Mouse (Mus musculus): ENCODE results near the gene Pum3. TPM values are rescaled to one million over a fixed set of nuclear protein-coding genes. Genes with fewer than 3 reads are reported as not detected.
A peak's percentile ranks its signal among the peaks of the same experiment; 100 is the strongest.

Pum3 gene
- polyA plus RNA-seq, 1 experiment = 28.8 TPM

GRCm38 (mm10) chr19:27379712-27380401 is 49.8 kb downstream of the Pum3 start:
- Histone ChIP-seq H3K79me2 (ENCODE audit: control insufficient read depth, insufficient read depth) (no peaks in the 10 kb centered on the region), H3ac (ENCODE audit: control insufficient read depth, insufficient read length) (no peak overlapping the region), H3K4me2 (ENCODE audit: low read depth) (no peak overlapping the region), H3K27me3 (ENCODE audit: control insufficient read depth, insufficient read depth, insufficient read length) (no peaks in the 10 kb centered on the region), H3K4me3 (no peak overlapping the region), H3K36me3 (ENCODE audit: control insufficient read depth, insufficient read depth) (no peaks in the 10 kb centered on the region)
- TF ChIP-seq POLR2A (IDR thresholded peaks at IDR 0.05; ENCODE audit: insufficient read length, low read depth) = no peak
- no peak for TF ChIP-seq MYOD1 (IDR thresholded peaks at IDR 0.05; ENCODE audit: control insufficient read depth in 1 of 3, insufficient read length in 2 of 3, low read depth in 2 of 3)
- TF ChIP-seq CEBPB (IDR thresholded peaks at IDR 0.05; ENCODE audit: insufficient read depth, poor library complexity, severe bottlenecking) = no peak
- TF ChIP-seq REST (IDR thresholded peaks at IDR 0.05; ENCODE audit: insufficient read depth, insufficient read length) = no peak
- TF ChIP-seq MYOG (IDR thresholded peaks at IDR 0.05; ENCODE audit: control insufficient read depth in 1 of 3, insufficient read depth in 1 of 3, insufficient read length in 2 of 3, low read depth in 2 of 3) = no peak
- no peak for TF ChIP-seq TCF3 (IDR thresholded peaks at IDR 0.05; ENCODE audit: insufficient read length, low read depth)
- TF ChIP-seq E2F4 (IDR thresholded peaks at IDR 0.05; ENCODE audit: insufficient read depth) = no peak
- no peak for TF ChIP-seq POLR2AphosphoS2 (IDR thresholded peaks at IDR 0.05; ENCODE audit: insufficient read length, low read depth)
- no peak for TF ChIP-seq SRF (IDR thresholded peaks at IDR 0.05; ENCODE audit: control insufficient read depth, insufficient read length, low read depth)
- TF ChIP-seq TCF12 (IDR thresholded peaks at IDR 0.05; ENCODE audit: insufficient read depth, poor library complexity, severe bottlenecking) = no peak
- no peak for TF ChIP-seq USF1 (IDR thresholded peaks at IDR 0.05; ENCODE audit: low read depth)
- no peak for TF ChIP-seq MAX (IDR thresholded peaks at IDR 0.05; ENCODE audit: low read depth)

- Histone ChIP-seq H3K4me2 (ENCODE audit: low read depth) (no peak overlapping the region), H3K79me2 (ENCODE audit: control insufficient read depth, insufficient read depth) (no peaks in the 10 kb centered on the region), H3K4me3 (no peak overlapping the region), H3K36me3 (ENCODE audit: control insufficient read depth, insufficient read depth) (no peaks in the 10 kb centered on the region), H3K27me3 (ENCODE audit: control insufficient read depth, insufficient read depth, insufficient read length) (no peaks in the 10 kb centered on the region), H3ac (ENCODE audit: control insufficient read depth, insufficient read length) (no peak overlapping the region)
- no peak for TF ChIP-seq POLR2AphosphoS2 (IDR thresholded peaks at IDR 0.05; ENCODE audit: insufficient read length, low read depth)
- TF ChIP-seq MAX (IDR thresholded peaks at IDR 0.05; ENCODE audit: low read depth) = no peak
- TF ChIP-seq E2F4 (IDR thresholded peaks at IDR 0.05; ENCODE audit: insufficient read depth) = no peak
- TF ChIP-seq SRF (IDR thresholded peaks at IDR 0.05; ENCODE audit: control insufficient read depth, insufficient read length, low read depth) = no peak
- no peak for TF ChIP-seq TCF12 (IDR thresholded peaks at IDR 0.05; ENCODE audit: insufficient read depth, poor library complexity, severe bottlenecking)
- TF ChIP-seq MYOD1 (IDR thresholded peaks at IDR 0.05; ENCODE audit: control insufficient read depth in 1 of 3, insufficient read length in 2 of 3, low read depth in 2 of 3) = no peak
- TF ChIP-seq TCF3 (IDR thresholded peaks at IDR 0.05; ENCODE audit: insufficient read length, low read depth) = no peak
- no peak for TF ChIP-seq REST (IDR thresholded peaks at IDR 0.05; ENCODE audit: insufficient read depth, insufficient read length)
- no peak for TF ChIP-seq USF1 (IDR thresholded peaks at IDR 0.05; ENCODE audit: low read depth)
- TF ChIP-seq MYOG (IDR thresholded peaks at IDR 0.05; ENCODE audit: control insufficient read depth in 1 of 3, insufficient read depth in 1 of 3, insufficient read length in 2 of 3, low read depth in 2 of 3) = no peak
- TF ChIP-seq POLR2A (IDR thresholded peaks at IDR 0.05; ENCODE audit: insufficient read length, low read depth) = no peak
- no peak for TF ChIP-seq CEBPB (IDR thresholded peaks at IDR 0.05; ENCODE audit: insufficient read depth, poor library complexity, severe bottlenecking)
These were observed 58.8 kb downstream of the Pum3 start for GRCm38 (mm10) chr19:27370784-27371183.

GRCm38 (mm10) chr19:27370174-27370573 is 59.5 kb downstream of the Pum3 start:
- Histone ChIP-seq H3K79me2 (ENCODE audit: control insufficient read depth, insufficient read depth) (no peaks in the 10 kb centered on the region), H3K27me3 (ENCODE audit: control insufficient read depth, insufficient read depth, insufficient read length) (no peaks in the 10 kb centered on the region), H3K4me2 (ENCODE audit: low read depth) (peak overlapping the region; percentile 53), H3K4me3 (no peak overlapping the region), H3K36me3 (ENCODE audit: control insufficient read depth, insufficient read depth) (no peaks in the 10 kb centered on the region), H3ac (ENCODE audit: control insufficient read depth, insufficient read length) (no peak overlapping the region)
- TF ChIP-seq SRF (IDR thresholded peaks at IDR 0.05; ENCODE audit: control insufficient read depth, insufficient read length, low read depth) = no peak
- no peak for TF ChIP-seq POLR2AphosphoS2 (IDR thresholded peaks at IDR 0.05; ENCODE audit: insufficient read length, low read depth)
- TF ChIP-seq MAX (IDR thresholded peaks at IDR 0.05; ENCODE audit: low read depth) = no peak
- TF ChIP-seq CEBPB (IDR thresholded peaks at IDR 0.05; ENCODE audit: insufficient read depth, poor library complexity, severe bottlenecking) = no peak
- no peak for TF ChIP-seq E2F4 (IDR thresholded peaks at IDR 0.05; ENCODE audit: insufficient read depth)
- no peak for TF ChIP-seq MYOG (IDR thresholded peaks at IDR 0.05; ENCODE audit: control insufficient read depth in 1 of 3, insufficient read depth in 1 of 3, insufficient read length in 2 of 3, low read depth in 2 of 3)

GRCm38 (mm10) chr19:27369461-27370135 is 60.0 kb downstream of the Pum3 start:
- Histone ChIP-seq H3K4me2 (ENCODE audit: low read depth) (peak overlapping the region; percentile 53), H3K4me3 (no peak overlapping the region), H3K79me2 (ENCODE audit: control insufficient read depth, insufficient read depth) (no peaks in the 10 kb centered on the region), H3K27me3 (ENCODE audit: control insufficient read depth, insufficient read depth, insufficient read length) (no peaks in the 10 kb centered on the region), H3ac (ENCODE audit: control insufficient read depth, insufficient read length) (no peak overlapping the region), H3K36me3 (ENCODE audit: control insufficient read depth, insufficient read depth) (no peaks in the 10 kb centered on the region)
- TF ChIP-seq REST (IDR thresholded peaks at IDR 0.05; ENCODE audit: insufficient read depth, insufficient read length) = no peak
- TF ChIP-seq CEBPB (IDR thresholded peaks at IDR 0.05; ENCODE audit: insufficient read depth, poor library complexity, severe bottlenecking) = 0 out of 2 replicates have a peak, but pooled peaks have one; percentile 30
